Mouse (Mus musculus) myocyte (in vitro differentiated cells): ENCODE measurements at regions not wholly inside any gene's neighbourhood (a gene's known extent, or its start where the extent isn't known, plus 50 kb on each side); places are given as distances from the start of the nearest gene placed in this dataset.

Source experiments
- CEBPB ChIP-seq: IDR thresholded peaks from 2 replicates; pipeline ENCODE4 v1.6.1; 2011; ENCODE audit warnings: mild to moderate bottlenecking, moderate library complexity; ENCODE audit not compliant: poor library complexity, insufficient read depth, severe bottlenecking
- E2F4 ChIP-seq: IDR thresholded peaks from one replicate; pipeline ENCODE4 v1.6.1; 2011; ENCODE audit warnings: mild to moderate bottlenecking, control low read depth, moderate library complexity; ENCODE audit not compliant: insufficient read depth
- MAX ChIP-seq: IDR thresholded peaks from one replicate; pipeline ENCODE4 v1.6.1; 2011; ENCODE audit warnings: low read depth, mild to moderate bottlenecking, control low read depth
- MYOD1 ChIP-seq, 3 experiments: IDR thresholded peaks; one replicate each; pipeline ENCODE4 v1.6.1; 2011; ENCODE audit warnings: control low read depth in 2 of 3, low read depth in 2 of 3, mild to moderate bottlenecking in 2 of 3, moderate library complexity in 1 of 3; ENCODE audit not compliant: insufficient read length in 2 of 3, control insufficient read depth in 1 of 3
- MYOG ChIP-seq, 3 experiments: IDR thresholded peaks; one replicate each; pipeline ENCODE4 v1.6.1; 2011; ENCODE audit warnings: control low read depth in 2 of 3, low read depth in 2 of 3, mild to moderate bottlenecking in 2 of 3; ENCODE audit not compliant: insufficient read length in 2 of 3, control insufficient read depth in 1 of 3, insufficient read depth in 1 of 3
- POLR2A ChIP-seq: IDR thresholded peaks from one replicate; pipeline ENCODE4 v1.6.1; 2011; ENCODE audit warnings: low read depth, mild to moderate bottlenecking, control low read depth, moderate library complexity; ENCODE audit not compliant: insufficient read length
- POLR2AphosphoS2 ChIP-seq: IDR thresholded peaks from one replicate; pipeline ENCODE4 v1.6.1; 2011; ENCODE audit warnings: low read depth, control low read depth; ENCODE audit not compliant: insufficient read length
- REST ChIP-seq: IDR thresholded peaks from one replicate; pipeline ENCODE4 v1.6.1; 2011; ENCODE audit warnings: mild to moderate bottlenecking, control low read depth, moderate library complexity; ENCODE audit not compliant: insufficient read depth, insufficient read length
- SRF ChIP-seq: IDR thresholded peaks from one replicate; pipeline ENCODE4 v1.6.1; 2011; ENCODE audit warnings: low read depth; ENCODE audit not compliant: control insufficient read depth, insufficient read length
- TCF12 ChIP-seq: IDR thresholded peaks from one replicate; pipeline ENCODE4 v1.6.1; 2011; ENCODE audit warnings: mild to moderate bottlenecking, control low read depth; ENCODE audit not compliant: poor library complexity, insufficient read depth, severe bottlenecking
- TCF3 ChIP-seq: IDR thresholded peaks from one replicate; pipeline ENCODE4 v1.6.1; 2011; ENCODE audit warnings: low read depth, control low read depth; ENCODE audit not compliant: insufficient read length
- USF1 ChIP-seq: IDR thresholded peaks from one replicate; pipeline ENCODE4 v1.6.1; 2011; ENCODE audit warnings: low read depth, mild to moderate bottlenecking, control low read depth, moderate library complexity

DNA sequence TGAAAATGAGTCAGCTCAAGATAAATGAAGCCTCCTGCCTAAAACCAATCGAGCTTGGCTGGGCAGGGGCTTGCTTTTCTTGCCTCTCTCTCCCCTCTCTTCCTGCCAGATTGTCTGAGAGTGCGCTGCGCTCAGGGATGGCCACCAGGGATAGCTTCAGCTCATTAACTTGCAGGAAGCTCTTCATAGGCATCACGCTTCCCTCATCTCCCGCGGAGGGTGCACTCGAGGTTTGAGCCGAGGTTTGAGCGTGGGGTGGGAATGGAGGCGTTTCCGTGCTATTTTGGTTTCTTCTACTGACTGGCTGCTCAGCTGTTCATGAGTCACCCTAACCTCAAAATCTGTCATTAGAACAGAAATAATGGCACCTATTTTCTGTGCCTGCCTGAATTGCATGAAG is 227.7 kb downstream of the Spry2 start:
- TF ChIP-seq POLR2AphosphoS2 (no peak), POLR2A (no peak), MYOD1 (IDR thresholded peaks at IDR 0.05; ENCODE audit: control insufficient read depth in 1 of 3, insufficient read length in 2 of 3, low read depth in 2 of 3) (peak; percentile 51 to 83 (median 65)), MYOG (IDR thresholded peaks at IDR 0.05; ENCODE audit: control insufficient read depth in 1 of 3, insufficient read depth in 1 of 3, insufficient read length in 2 of 3, low read depth in 2 of 3) (peak in 2 of 3 experiments; percentile 49 to 66), E2F4 (no peak), USF1 (no peak), TCF12 (peak; percentile 64), CEBPB (no peak), MAX (no peak), REST (no peak), TCF3 (no peak), SRF (no peak)
